Mouse (Mus musculus) brain, embryonic 14.5 days (tissue): ENCODE measurements around the gene Susd6.

Source experiments
- CTCF ChIP-seq: fragments of 200-500 bp; IDR thresholded peaks from 2 replicates; pipeline ENCODE4 v1.5.1; 2012; ENCODE audit warnings: inconsistent platforms, mild to moderate bottlenecking, moderate library complexity, borderline replicate concordance; ENCODE audit not compliant: insufficient read depth, insufficient read length; ENCODE audit errors: extremely low read depth
- POLR2A ChIP-seq: fragments of 200-500 bp; IDR thresholded peaks from 2 replicates; pipeline ENCODE4 v1.6.1; 2012; ENCODE audit warnings: mild to moderate bottlenecking, inconsistent platforms, borderline replicate concordance; ENCODE audit not compliant: poor library complexity, insufficient read depth, insufficient read length, severe bottlenecking; ENCODE audit errors: extremely low read depth

GRCm38 (mm10) chr12:80776046-80776634 lies 14.2 kb upstream of the Susd6 start:
- TF ChIP-seq CTCF (no peak), POLR2A (no peak)
